Mouse (Mus musculus) embryonic facial prominence, embryonic 13.5 days (tissue): ENCODE measurements around the gene Cysrt1. TPM values are rescaled to one million over a fixed set of nuclear protein-coding genes. Genes with fewer than 3 reads are reported as not detected.

Source experiments
- ATAC-seq: fragments of 200-750 bp; cut with Nextera tagmentation; 2 replicates; pipeline ENCODE4 v1.8.0; 2017; ENCODE audit warnings: low read depth; ENCODE audit not compliant: insufficient number of reproducible peaks, insufficient read depth, low FRiP score, low TSS enrichment
- H3K27ac ChIP-seq: fragments of 300-500 bp; sonication (generic); 2 replicates; pipeline ENCODE4 v1.5.1; 2015; ENCODE audit warnings: moderate library complexity, mild to moderate bottlenecking, inconsistent platforms
- H3K27me3 ChIP-seq: fragments of 300-500 bp; sonication (generic); 2 replicates; pipeline ENCODE4 v1.6.1; 2015; ENCODE audit warnings: mild to moderate bottlenecking, inconsistent platforms
- H3K36me3 ChIP-seq: fragments of 300-500 bp; sonication (generic); 2 replicates; pipeline ENCODE4 v1.6.1; 2015; ENCODE audit warnings: mild to moderate bottlenecking, inconsistent platforms
- H3K4me1 ChIP-seq: fragments of 300-500 bp; sonication (generic); 2 replicates; pipeline ENCODE4 v1.6.1; 2015; ENCODE audit warnings: inconsistent platforms
- H3K4me2 ChIP-seq: fragments of 300-500 bp; sonication (generic); 2 replicates; pipeline ENCODE4 v1.6.1; 2015; ENCODE audit warnings: moderate library complexity, mild to moderate bottlenecking, inconsistent platforms
- H3K4me3 ChIP-seq: fragments of 300-500 bp; sonication (generic); 2 replicates; pipeline ENCODE4 v1.5.1; 2015; ENCODE audit warnings: mild to moderate bottlenecking, inconsistent platforms
- H3K9ac ChIP-seq: fragments of 300-500 bp; sonication (generic); 2 replicates; pipeline ENCODE4 v1.6.1; 2015; ENCODE audit warnings: mild to moderate bottlenecking, inconsistent platforms
- H3K9me3 ChIP-seq: fragments of 300-500 bp; sonication (generic); 2 replicates; pipeline ENCODE4 v1.6.1; 2016; ENCODE audit warnings: inconsistent platforms
- WGBS: fragments of 180-500 bp; shearing (Covaris S2); methylation state at CpG from one replicate; pipeline ENCODE4 v1.1.7; 2015; ENCODE audit warnings: mixed read lengths; 5-methylcytosine and 5-hydroxymethylcytosine counted together
- polyA plus RNA-seq: library from polyadenylated mRNA; unstranded; fragments of >200 nt; fragmentation: Nextera tagmentation; extraction: Ambion mirVana; gene quantifications from 2 replicates; pipeline ENCODE4 v1.2.1, GENCODE M21; 2015

Gene Cysrt1
- polyA plus RNA-seq = 0.81 TPM in 1 of 2 replicates, not detected in the other

GRCm38 (mm10) chr2:25242101-25242506, at the start of gene Cysrt1, which contains the start of gene Rnf208:
TSS of gene Cysrt1 (minus strand) at chr2:25242452.
TSS of gene Rnf208 (plus strand) at chr2:25242255.
- H3K4me1 ChIP-seq = peaks cover 28% of the 10 kb centered on the region
- peak within 1 kb of the TSS; percentile 57 for H3K4me3 ChIP-seq
- peak within 1 kb of the TSS; percentile 93 for H3K4me2 ChIP-seq
- no peak for ATAC-seq
- peaks cover 38% of the 10 kb centered on the region for H3K27me3 ChIP-seq
- 0 out of 2 replicates have a peak within 1 kb of the TSS, but pooled peaks have one; percentile 71 for H3K27ac ChIP-seq
- H3K9me3 ChIP-seq = no peaks in the 10 kb centered on the region
- peak within 1 kb of the TSS; percentile 71 for H3K9ac ChIP-seq
- WGBS = under 1% methylated on average over 59 of the region's 59 CpGs
- H3K36me3 ChIP-seq = peaks cover 14% of the 10 kb centered on the region

GRCm38 (mm10) chr2:25291184-25292053, 49.2 kb upstream of the Cysrt1 start:
- WGBS = 5% methylated on average over 32 of the region's 32 CpGs
- H3K36me3 ChIP-seq = peaks cover under 1% of the 10 kb centered on the region; the same call in 1 of the 2 replicates
- ATAC-seq = no peak
- no peak overlapping the region for H3K9ac ChIP-seq
- peaks cover 36% of the 10 kb centered on the region for H3K4me1 ChIP-seq
- no peaks in the 10 kb centered on the region for H3K9me3 ChIP-seq
- peak overlapping the region; percentile 60 for H3K4me2 ChIP-seq
- no peak overlapping the region for H3K27ac ChIP-seq
- peaks cover 93% of the 10 kb centered on the region for H3K27me3 ChIP-seq
- peak overlapping the region; percentile 40 for H3K4me3 ChIP-seq

- no peak for ATAC-seq
- Histone ChIP-seq H3K9me3 (no peaks in the 10 kb centered on the region), H3K27me3 (peaks cover 86% of the 10 kb centered on the region), H3K4me3 (peak overlapping the region; percentile 29), H3K9ac (no peak overlapping the region), H3K36me3 (peaks cover 7% of the 10 kb centered on the region), H3K4me2 (peak overlapping the region; percentile 60), H3K27ac (no peak overlapping the region), H3K4me1 (peaks cover 40% of the 10 kb centered on the region)
- under 1% methylated on average over 18 of the region's 18 CpGs for WGBS
Measured at GRCm38 (mm10) chr2:25290816-25291130, 48.5 kb upstream of the Cysrt1 start.

- peak overlapping the region; percentile 60 for H3K4me2 ChIP-seq
- peaks cover 12% of the 10 kb centered on the region for H3K36me3 ChIP-seq
- H3K27me3 ChIP-seq = peaks cover 81% of the 10 kb centered on the region
- peaks cover 43% of the 10 kb centered on the region for H3K4me1 ChIP-seq
- no peak for ATAC-seq
- no peak overlapping the region for H3K9ac ChIP-seq
- no peaks in the 10 kb centered on the region for H3K9me3 ChIP-seq
- peak overlapping the region; percentile 29 for H3K4me3 ChIP-seq
- WGBS = 1% methylated on average over 54 of the region's 54 CpGs
- no peak overlapping the region for H3K27ac ChIP-seq
Measured at GRCm38 (mm10) chr2:25290101-25290815, 48.0 kb upstream of the Cysrt1 start.

- no peaks in the 10 kb centered on the region for H3K9me3 ChIP-seq
- H3K4me1 ChIP-seq = peaks cover 43% of the 10 kb centered on the region
- peaks cover 75% of the 10 kb centered on the region for H3K27me3 ChIP-seq
- 9% methylated on average over 11 of the region's 11 CpGs for whole genome bisulfite sequencing
- H3K27ac ChIP-seq = no peak within 1 kb of the TSS
- peak within 1 kb of the TSS; percentile 29 for H3K4me3 ChIP-seq
- peaks cover 18% of the 10 kb centered on the region for H3K36me3 ChIP-seq
- H3K9ac ChIP-seq = no peak within 1 kb of the TSS
- peak within 1 kb of the TSS; percentile 60 for H3K4me2 ChIP-seq
- no peak for ATAC-seq
Measured at GRCm38 (mm10) chr2:25289651-25290050, 47.4 kb upstream of the Cysrt1 start, which contains the start of gene Lrrc26. TSS of gene Lrrc26 (plus strand) at chr2:25289915.

- Histone ChIP-seq H3K9ac (no peak overlapping the region), H3K27me3 (peaks cover 67% of the 10 kb centered on the region), H3K9me3 (no peaks in the 10 kb centered on the region), H3K27ac (no peak overlapping the region), H3K4me3 (no peak overlapping the region), H3K4me2 (no peak overlapping the region), H3K36me3 (peaks cover 26% of the 10 kb centered on the region), H3K4me1 (peaks cover 43% of the 10 kb centered on the region)
- ATAC-seq = no peak
- 84% methylated on average over 7 of the region's 7 CpGs for WGBS
Measured at GRCm38 (mm10) chr2:25288734-25289345, 46.6 kb upstream of the Cysrt1 start.

- Histone ChIP-seq H3K27ac (peak within 1 kb of the TSS; percentile 77), H3K9me3 (no peaks in the 10 kb centered on the region), H3K36me3 (peaks cover 34% of the 10 kb centered on the region), H3K9ac (no peak within 1 kb of the TSS), H3K27me3 (peaks cover 59% of the 10 kb centered on the region), H3K4me1 (peaks cover 43% of the 10 kb centered on the region), H3K4me3 (no peak within 1 kb of the TSS), H3K4me2 (0 out of 2 replicates have a peak within 1 kb of the TSS, but pooled peaks have one; percentile 2)
- ATAC-seq = no peak
- WGBS = 81% methylated on average over 6 of the region's 6 CpGs
Measured at GRCm38 (mm10) chr2:25287927-25288649, 45.8 kb upstream of the Cysrt1 start, which contains the start of gene Tmem210. TSS of gene Tmem210 (plus strand) at chr2:25288145.

GRCm38 (mm10) chr2:25286837-25287636, 44.8 kb upstream of the Cysrt1 start:
- Histone ChIP-seq H3K27me3 (peaks cover 49% of the 10 kb centered on the region), H3K9me3 (no peaks in the 10 kb centered on the region), H3K9ac (no peak overlapping the region), H3K4me1 (peaks cover 35% of the 10 kb centered on the region), H3K36me3 (peaks cover 44% of the 10 kb centered on the region), H3K4me2 (0 out of 2 replicates have a peak overlapping the region, but pooled peaks have one; percentile 2), H3K27ac (peak overlapping the region; percentile 77), H3K4me3 (no peak overlapping the region)
- ATAC-seq = no peak
- WGBS = 51% methylated on average over 7 of the region's 7 CpGs

- Histone ChIP-seq H3K27me3 (peaks cover 42% of the 10 kb centered on the region), H3K4me2 (no peak overlapping the region), H3K4me3 (no peak overlapping the region), H3K9ac (0 out of 2 replicates have a peak overlapping the region, but pooled peaks have one; percentile 6), H3K36me3 (peaks cover 49% of the 10 kb centered on the region), H3K4me1 (peaks cover 29% of the 10 kb centered on the region), H3K9me3 (no peaks in the 10 kb centered on the region), H3K27ac (peak overlapping the region; percentile 76)
- ATAC-seq = no peak
- whole genome bisulfite sequencing = 67% methylated on average over 1 of the region's 1 CpGs
Measured at GRCm38 (mm10) chr2:25286314-25286713, 44.1 kb upstream of the Cysrt1 start.

- 81% methylated on average over 2 of the region's 2 CpGs for WGBS
- Histone ChIP-seq H3K36me3 (peaks cover 57% of the 10 kb centered on the region), H3K27ac (peak overlapping the region; percentile 76; the same call in 1 of the 2 replicates)
Measured at GRCm38 (mm10) chr2:25285551-25285950, 43.3 kb upstream of the Cysrt1 start.

More at GRCm38 (mm10) chr2:25285551-25285950, 43.3 kb upstream of the Cysrt1 start:
- ATAC-seq = no peak
- H3K27me3 ChIP-seq = peaks cover 34% of the 10 kb centered on the region
- no peak overlapping the region for H3K9ac ChIP-seq
- no peak overlapping the region for H3K4me2 ChIP-seq
- peaks cover 22% of the 10 kb centered on the region for H3K4me1 ChIP-seq
- no peaks in the 10 kb centered on the region for H3K9me3 ChIP-seq
- no peak overlapping the region for H3K4me3 ChIP-seq
